Mouse (Mus musculus): Measurements from ENCODE around the gene Dph2. TPM values are rescaled to one million over a fixed set of nuclear protein-coding genes. Genes with fewer than 3 reads are reported as not detected.

Dph2 gene
- polyA plus RNA-seq, 1 experiment from 2014 or later = 21.4 TPM

DNA sequence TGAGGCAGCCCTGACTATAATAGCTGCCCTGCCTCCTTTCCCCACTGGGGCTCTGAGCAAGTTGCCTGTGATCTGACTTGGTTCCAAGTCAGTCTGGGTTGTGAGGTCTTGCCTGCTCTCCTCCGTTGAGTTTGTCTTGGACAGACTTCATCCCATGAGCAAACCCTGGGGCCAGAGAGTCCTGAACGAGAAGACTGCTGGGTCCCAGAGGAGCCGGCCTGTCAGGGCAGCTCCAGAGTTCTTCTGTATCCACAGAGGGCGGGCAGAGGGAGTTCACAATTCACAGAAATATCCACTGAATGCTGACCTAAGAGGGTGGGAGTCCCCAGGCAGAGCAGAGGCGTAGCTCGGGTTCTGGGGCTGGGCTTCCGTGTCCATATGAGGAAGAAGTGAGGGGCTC, 41.0 kb downstream of the Dph2 start:
- no peak overlapping the region for H3K27ac ChIP-seq (ENCODE audit: low read depth)
- WGBS = 73% methylated on average over 7 of the region's 7 CpGs
- 0 out of 2 replicates have a peak, but pooled peaks cover 2% of the 10 kb centered on the region for H3K36me3 ChIP-seq (ENCODE audit: insufficient read depth)
- H3K9ac ChIP-seq = no peak overlapping the region
- H3K4me2 ChIP-seq = no peak overlapping the region
- no peak overlapping the region for H3K4me3 ChIP-seq (ENCODE audit: low read depth, low read length)
- DNase-seq (no peak), ATAC-seq (ENCODE audit: insufficient read depth) (no peak)
- H3K4me1 ChIP-seq (ENCODE audit: insufficient read depth) = no peaks in the 10 kb centered on the region
- no peaks in the 10 kb centered on the region for H3K27me3 ChIP-seq (ENCODE audit: insufficient read depth, low read length)
- no peak for TF ChIP-seq CTCF (IDR thresholded peaks at IDR 0.05; ENCODE audit: low read depth)
- H3K9me3 ChIP-seq (ENCODE audit: low read depth, low read length) = no peaks in the 10 kb centered on the region

DNA sequence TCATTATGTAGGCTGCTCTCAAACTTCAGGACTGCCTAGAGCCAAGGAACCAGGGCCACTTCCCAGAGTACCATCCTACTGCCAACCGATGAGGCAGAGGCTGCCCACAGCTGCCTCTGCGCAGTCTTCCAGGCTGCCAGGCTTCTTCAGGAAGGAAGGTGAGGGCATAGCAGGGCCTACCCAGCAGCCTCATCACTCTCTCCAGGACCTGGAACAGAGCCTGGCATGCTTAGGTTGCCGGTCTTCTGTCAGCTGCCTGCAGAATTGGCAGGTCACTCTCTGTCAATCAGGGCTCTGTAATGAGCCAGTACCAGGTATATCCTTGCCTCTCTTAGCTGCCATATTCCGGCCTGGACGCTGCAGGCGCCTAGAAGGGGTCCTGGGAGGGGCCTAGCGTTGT, 41.7 kb downstream of the Dph2 start:
- no peak overlapping the region for H3K4me3 ChIP-seq (ENCODE audit: low read depth, low read length)
- no peak overlapping the region for H3K27ac ChIP-seq (ENCODE audit: low read depth)
- H3K27me3 ChIP-seq (ENCODE audit: insufficient read depth, low read length) = no peaks in the 10 kb centered on the region
- 81% methylated on average over 7 of the region's 7 CpGs for WGBS
- DNase-seq (no peak), ATAC-seq (ENCODE audit: insufficient read depth) (no peak)
- no peaks in the 10 kb centered on the region for H3K4me1 ChIP-seq (ENCODE audit: insufficient read depth)
- H3K9ac ChIP-seq = no peak overlapping the region
- no peaks in the 10 kb centered on the region for H3K9me3 ChIP-seq (ENCODE audit: low read depth, low read length)
- no peak overlapping the region for H3K4me2 ChIP-seq
- TF ChIP-seq CTCF (IDR thresholded peaks at IDR 0.05; ENCODE audit: low read depth) = no peak
- H3K36me3 ChIP-seq (ENCODE audit: insufficient read depth) = 0 out of 2 replicates have a peak, but pooled peaks cover 2% of the 10 kb centered on the region

DNA sequence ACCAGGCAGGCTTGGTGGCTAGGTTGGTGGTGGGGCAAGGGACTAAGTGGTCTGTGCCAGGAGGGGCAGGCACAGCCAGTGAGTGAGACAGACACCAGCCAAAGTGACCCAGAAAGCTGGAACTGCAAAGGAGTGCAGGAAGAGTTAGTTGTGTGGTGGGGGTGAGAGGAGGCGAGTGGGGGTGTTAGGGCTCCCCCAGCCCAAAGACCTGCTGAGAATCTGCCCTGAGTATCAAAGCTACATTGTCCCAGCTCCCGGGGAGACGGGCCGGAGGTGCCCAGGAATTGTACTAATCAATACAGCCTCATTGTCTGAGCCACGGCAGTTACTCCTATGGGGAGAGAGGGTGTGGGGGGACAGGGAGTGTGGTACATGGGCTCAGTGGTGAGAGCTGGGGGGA, 42.3 kb downstream of the Dph2 start:
- Histone ChIP-seq H3K9ac (no peak overlapping the region), H3K27ac (ENCODE audit: low read depth) (no peak overlapping the region), H3K4me2 (no peak overlapping the region), H3K4me1 (ENCODE audit: insufficient read depth) (no peaks in the 10 kb centered on the region), H3K36me3 (ENCODE audit: insufficient read depth) (0 out of 2 replicates have a peak, but pooled peaks cover 2% of the 10 kb centered on the region), H3K9me3 (ENCODE audit: low read depth, low read length) (no peaks in the 10 kb centered on the region), H3K4me3 (ENCODE audit: low read depth, low read length) (no peak overlapping the region), H3K27me3 (ENCODE audit: insufficient read depth, low read length) (no peaks in the 10 kb centered on the region)
- TF ChIP-seq CTCF (IDR thresholded peaks at IDR 0.05; ENCODE audit: low read depth) = no peak
- no peak for ATAC-seq (ENCODE audit: insufficient read depth)
- DNase-seq = no peak
- WGBS = 68% methylated on average over 5 of the region's 5 CpGs

DNA sequence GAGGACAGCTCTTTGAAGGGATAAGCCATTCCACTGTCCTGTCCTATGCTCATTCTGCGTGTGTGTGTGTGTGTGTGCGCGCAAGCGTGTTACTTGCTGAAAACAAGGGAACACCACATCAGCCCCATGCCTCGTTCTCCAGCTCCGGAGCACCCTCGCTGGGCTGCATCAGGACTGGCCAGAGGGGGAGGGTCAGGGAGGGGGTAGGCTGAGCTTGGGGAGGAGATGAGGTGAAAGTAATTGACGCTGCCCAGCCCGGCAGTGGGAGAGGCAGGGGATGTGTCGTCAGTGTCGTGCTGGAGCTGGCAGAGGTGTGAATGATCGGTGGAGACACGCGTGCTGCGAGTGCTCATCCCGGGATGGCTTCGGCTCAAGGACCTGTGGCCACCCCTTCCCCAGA, 42.8 kb downstream of the Dph2 start:
- H3K9me3 ChIP-seq (ENCODE audit: low read depth, low read length) = no peaks in the 10 kb centered on the region
- no peak for ATAC-seq (ENCODE audit: insufficient read depth)
- WGBS = 58% methylated on average over 17 of the region's 17 CpGs

DNA sequence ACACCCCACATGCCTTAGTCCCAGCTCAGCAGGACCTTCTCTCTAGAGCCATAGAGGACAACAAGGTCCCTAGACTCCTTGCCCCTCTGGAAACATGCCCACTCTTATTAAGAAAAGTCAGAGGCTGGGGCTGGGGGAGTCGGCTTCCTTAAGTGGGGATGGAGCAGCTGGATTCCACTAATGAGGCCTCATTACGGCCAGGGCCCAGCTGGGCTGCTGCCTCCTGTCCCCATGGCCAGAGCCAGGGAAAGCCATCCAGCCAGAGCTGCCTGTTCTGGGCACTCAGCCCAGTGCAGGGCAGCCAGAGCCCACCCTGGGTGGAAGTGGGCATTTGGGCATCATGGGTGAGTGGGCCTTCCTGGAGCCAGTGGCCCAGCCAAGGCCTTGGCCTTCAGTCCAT, 44.8 kb downstream of the Dph2 start:
- peak; percentile 55 for DNase-seq

More for the DNA sequence above, 42.8 kb downstream of the Dph2 start:
- H3K4me3 ChIP-seq (ENCODE audit: low read depth, low read length) = no peak overlapping the region
- TF ChIP-seq CTCF (IDR thresholded peaks at IDR 0.05; ENCODE audit: low read depth) = no peak
- DNase-seq = no peak
- H3K4me1 ChIP-seq (ENCODE audit: insufficient read depth) = no peaks in the 10 kb centered on the region
- H3K36me3 ChIP-seq (ENCODE audit: insufficient read depth) = 0 out of 2 replicates have a peak, but pooled peaks cover 2% of the 10 kb centered on the region
- H3K27ac ChIP-seq (ENCODE audit: low read depth) = no peak overlapping the region
- H3K27me3 ChIP-seq (ENCODE audit: insufficient read depth, low read length) = no peaks in the 10 kb centered on the region
- H3K4me2 ChIP-seq = no peak overlapping the region
- no peak overlapping the region for H3K9ac ChIP-seq

DNA sequence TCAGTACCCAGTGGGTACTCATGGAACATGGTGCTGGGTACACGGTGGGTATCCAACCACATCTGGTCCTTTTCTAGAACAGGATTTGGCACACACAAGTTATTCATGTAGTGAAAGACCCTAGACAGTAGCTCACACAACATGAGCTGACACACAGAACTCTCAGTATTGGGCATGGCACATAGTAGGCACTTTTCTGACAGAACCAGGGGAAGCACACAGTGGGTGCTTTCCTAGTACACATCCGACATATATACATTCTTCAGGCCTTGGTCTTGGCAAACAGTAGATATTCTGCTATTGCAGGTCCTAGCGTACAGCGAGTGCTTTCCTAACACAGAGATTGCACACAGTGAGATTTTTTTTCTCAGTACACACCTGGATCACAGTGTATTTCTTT, 45.6 kb downstream of the Dph2 start:
- no peak for DNase-seq
- Histone ChIP-seq H3K9ac (no peak overlapping the region), H3K9me3 (ENCODE audit: low read depth, low read length) (no peaks in the 10 kb centered on the region), H3K27ac (ENCODE audit: low read depth) (no peak overlapping the region), H3K27me3 (ENCODE audit: insufficient read depth, low read length) (no peaks in the 10 kb centered on the region), H3K4me2 (no peak overlapping the region), H3K4me3 (ENCODE audit: low read depth, low read length) (no peak overlapping the region), H3K36me3 (ENCODE audit: insufficient read depth) (0 out of 2 replicates have a peak, but pooled peaks cover 2% of the 10 kb centered on the region), H3K4me1 (ENCODE audit: insufficient read depth) (no peaks in the 10 kb centered on the region)
- TF ChIP-seq CTCF (IDR thresholded peaks at IDR 0.05; ENCODE audit: low read depth) = no peak
- WGBS = 95% methylated on average over 4 of the region's 4 CpGs
- no peak for ATAC-seq (ENCODE audit: insufficient read depth)

More for the DNA sequence above, 44.8 kb downstream of the Dph2 start:
- no peaks in the 10 kb centered on the region for H3K27me3 ChIP-seq (ENCODE audit: insufficient read depth, low read length)
- no peak overlapping the region for H3K27ac ChIP-seq (ENCODE audit: low read depth)
- 0 out of 2 replicates have a peak, but pooled peaks cover 2% of the 10 kb centered on the region for H3K36me3 ChIP-seq (ENCODE audit: insufficient read depth)
- peak; percentile 38; the same call in 1 of the 2 replicates for ATAC-seq (ENCODE audit: insufficient read depth)
- H3K4me2 ChIP-seq = no peak overlapping the region
- no peak overlapping the region for H3K9ac ChIP-seq
- WGBS = 35% methylated on average over 2 of the region's 2 CpGs
- no peaks in the 10 kb centered on the region for H3K9me3 ChIP-seq (ENCODE audit: low read depth, low read length)
- H3K4me3 ChIP-seq (ENCODE audit: low read depth, low read length) = no peak overlapping the region
- H3K4me1 ChIP-seq (ENCODE audit: insufficient read depth) = no peaks in the 10 kb centered on the region
- no peak for TF ChIP-seq CTCF (IDR thresholded peaks at IDR 0.05; ENCODE audit: low read depth)

DNA sequence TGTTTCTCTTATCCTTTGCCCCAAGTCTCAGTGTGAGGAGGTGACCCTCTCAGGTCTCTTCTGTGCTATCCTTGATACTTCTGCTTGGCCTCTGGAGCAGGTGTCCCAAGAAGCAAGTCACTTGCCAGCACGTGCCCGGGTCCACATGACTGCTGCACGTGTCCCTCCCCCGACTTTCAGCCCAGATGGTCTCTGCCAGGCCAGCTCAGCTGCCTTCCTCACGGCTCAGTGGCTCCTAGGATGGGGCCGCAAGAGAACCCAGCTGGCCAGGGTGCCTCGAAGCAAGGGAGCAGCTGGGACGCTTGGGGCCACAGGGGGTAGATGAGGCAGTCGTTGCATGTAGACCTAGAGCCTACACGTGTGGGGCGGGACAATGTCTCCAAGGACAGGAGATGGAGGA, 46.5 kb downstream of the Dph2 start:
- Histone ChIP-seq H3K27me3 (ENCODE audit: insufficient read depth, low read length) (no peaks in the 10 kb centered on the region), H3K4me2 (no peak overlapping the region), H3K9me3 (ENCODE audit: low read depth, low read length) (no peaks in the 10 kb centered on the region), H3K27ac (ENCODE audit: low read depth) (no peak overlapping the region), H3K9ac (no peak overlapping the region), H3K4me3 (ENCODE audit: low read depth, low read length) (no peak overlapping the region), H3K4me1 (ENCODE audit: insufficient read depth) (no peaks in the 10 kb centered on the region), H3K36me3 (ENCODE audit: insufficient read depth) (0 out of 2 replicates have a peak, but pooled peaks cover 2% of the 10 kb centered on the region)
- TF ChIP-seq CTCF (IDR thresholded peaks at IDR 0.05; ENCODE audit: low read depth) = no peak
- 81% methylated on average over 11 of the region's 11 CpGs for WGBS
- ATAC-seq (ENCODE audit: insufficient read depth) (no peak), DNase-seq (no peak)

DNA sequence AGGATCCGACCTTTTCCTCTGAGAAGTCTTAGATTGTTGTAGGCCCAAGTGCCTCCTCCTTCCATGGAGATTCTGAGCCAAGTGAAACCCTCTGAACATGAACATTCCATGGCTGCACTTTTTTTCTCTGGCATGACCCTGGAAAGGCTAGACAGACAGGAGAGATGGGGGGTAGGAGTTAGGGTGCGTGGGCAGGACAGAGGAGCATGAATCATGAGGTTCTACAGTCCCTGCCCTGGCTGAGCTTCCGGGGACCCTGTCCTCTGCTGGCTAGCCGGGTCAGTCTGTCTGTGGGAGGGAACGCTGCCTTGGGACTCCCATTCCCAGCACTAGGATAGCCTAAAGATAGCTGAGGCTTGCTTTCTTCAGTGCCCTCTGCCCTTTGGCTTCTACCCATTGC, 47.4 kb downstream of the Dph2 start:
- no peak for ATAC-seq (ENCODE audit: insufficient read depth)
- no peak for DNase-seq
- no peak for TF ChIP-seq CTCF (IDR thresholded peaks at IDR 0.05; ENCODE audit: low read depth)
- Histone ChIP-seq H3K4me2 (no peak overlapping the region), H3K27me3 (ENCODE audit: insufficient read depth, low read length) (no peaks in the 10 kb centered on the region), H3K4me3 (ENCODE audit: low read depth, low read length) (no peak overlapping the region), H3K4me1 (ENCODE audit: insufficient read depth) (no peaks in the 10 kb centered on the region), H3K9me3 (ENCODE audit: low read depth, low read length) (no peaks in the 10 kb centered on the region), H3K36me3 (ENCODE audit: insufficient read depth) (0 out of 2 replicates have a peak, but pooled peaks cover 2% of the 10 kb centered on the region), H3K27ac (ENCODE audit: low read depth) (no peak overlapping the region), H3K9ac (no peak overlapping the region)
- WGBS = 84% methylated on average over 5 of the region's 5 CpGs

All from lung, embryonic 14.5 days (tissue).